Mouse (Mus musculus): Measurements from ENCODE around the gene B3gnt3. TPM values are rescaled to one million over a fixed set of nuclear protein-coding genes. Genes with fewer than 3 reads are reported as not detected.
A peak's percentile ranks its signal among the peaks of the same experiment; 100 is the strongest.
"Not testable (repeated sequence)": the region's sequence is repeated elsewhere in the genome, so short reads cannot be mapped to it uniquely, and the experiment has no call there.

B3gnt3 gene
- polyA plus RNA-seq (2015; fragmentation: Nextera tagmentation; extraction: Ambion mirVana): 10.4 and 12.2 TPM in 2 replicates

DNA sequence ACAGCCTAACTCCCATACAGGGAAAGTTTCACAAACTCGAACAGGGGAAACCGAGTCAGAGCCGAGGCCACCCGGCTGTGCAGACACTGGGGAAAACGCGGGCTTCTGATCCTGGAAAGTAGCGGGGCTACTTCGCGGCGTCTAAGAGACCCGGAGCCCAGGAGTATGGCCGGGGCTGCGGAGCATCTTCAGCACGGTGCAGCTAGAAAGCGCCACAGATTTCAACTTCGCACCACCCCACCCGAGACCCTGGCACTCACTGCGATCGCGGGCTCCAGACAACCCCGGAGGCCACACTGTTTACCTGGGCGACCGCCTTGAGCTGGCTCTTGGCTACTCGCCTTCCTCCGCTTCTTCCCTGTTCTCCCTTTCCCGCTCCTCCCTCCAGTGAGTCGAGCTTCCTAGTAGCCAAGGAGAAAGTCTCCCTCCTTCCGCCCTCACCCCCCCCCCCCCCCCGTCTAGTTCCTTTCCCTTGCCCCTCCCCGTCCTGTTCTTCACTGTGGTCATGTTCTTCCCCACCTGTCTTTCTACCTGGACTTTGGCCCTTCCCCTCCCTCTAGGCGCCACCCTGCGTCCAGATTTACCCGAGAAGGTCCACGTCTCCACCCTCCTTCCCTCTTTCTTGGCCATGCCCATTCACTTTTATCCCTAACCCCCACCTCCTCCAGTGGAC is at the start of gene B3gnt3:
TSS of gene B3gnt3 (minus strand) at position 376 of the 673 bp plus-strand sequence.
- peak; percentile 57 for ATAC-seq (ENCODE audit: insufficient read depth, low FRiP score, low read depth)
- no peaks in the 10 kb centered on the region for H3K36me3 ChIP-seq
- H3K4me1 ChIP-seq: peaks cover 23% of the 10 kb centered on the region; the same call in 1 of the 2 replicates
- peaks cover 23% of the 10 kb centered on the region for H3K27me3 ChIP-seq (replicated peaks)
- H3K9ac ChIP-seq: 0 out of 2 replicates have a peak within 1 kb of the TSS, but pooled peaks have one; percentile 10
- no peaks in the 10 kb centered on the region for H3K9me3 ChIP-seq
- H3K4me3 ChIP-seq (replicated peaks): peak within 1 kb of the TSS; percentile 36
- 12% methylated on average over 33 of the region's 34 CpGs for WGBS
- peak within 1 kb of the TSS; percentile 72; the same call in 1 of the 2 replicates for H3K27ac ChIP-seq
- peak within 1 kb of the TSS; percentile 58 for H3K4me2 ChIP-seq

DNA sequence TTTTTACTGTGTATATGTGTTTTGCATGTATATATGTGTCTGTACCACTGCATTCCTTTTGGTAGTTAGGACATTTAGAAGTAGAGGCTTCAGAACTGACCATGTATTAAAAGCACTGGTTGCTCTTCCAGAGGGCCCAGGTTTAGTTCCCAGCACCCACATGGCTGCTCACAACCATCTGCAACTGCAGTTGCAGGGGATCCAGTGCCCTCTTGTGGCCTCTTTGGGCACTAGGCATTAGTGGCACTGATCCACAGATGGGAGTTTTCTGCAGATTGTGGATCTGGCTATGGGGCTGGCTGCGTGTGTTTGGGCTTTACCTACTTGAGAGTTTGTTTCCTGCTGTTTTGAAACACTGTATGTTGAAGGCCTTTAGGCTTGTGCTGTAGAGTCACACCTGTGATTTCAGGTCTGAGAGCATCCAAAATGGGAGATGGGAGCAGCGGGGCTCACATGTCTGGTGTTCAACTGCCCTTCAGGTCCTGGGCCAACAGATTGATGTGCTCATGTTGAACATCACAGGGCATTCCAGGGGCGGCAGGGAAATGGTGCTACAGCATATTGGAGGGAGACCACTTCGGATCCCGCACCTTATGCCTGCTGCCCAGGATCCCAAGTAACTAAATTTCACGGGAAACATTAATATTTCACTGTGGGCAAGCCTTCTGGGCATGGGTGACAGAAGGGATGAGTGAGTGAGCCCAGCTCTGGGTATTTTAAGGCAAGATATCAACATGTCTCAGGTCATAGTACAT is 47.9 kb upstream of the B3gnt3 start:
- not testable (repeated sequence) for H3K27me3 ChIP-seq (replicated peaks); H3K4me2 ChIP-seq; ATAC-seq (ENCODE audit: insufficient read depth, low FRiP score, low read depth); H3K27ac ChIP-seq; H3K4me3 ChIP-seq (replicated peaks); H3K9ac ChIP-seq; H3K4me1 ChIP-seq; H3K9me3 ChIP-seq; H3K36me3 ChIP-seq
- 80% methylated on average over 6 of the region's 6 CpGs for WGBS

DNA sequence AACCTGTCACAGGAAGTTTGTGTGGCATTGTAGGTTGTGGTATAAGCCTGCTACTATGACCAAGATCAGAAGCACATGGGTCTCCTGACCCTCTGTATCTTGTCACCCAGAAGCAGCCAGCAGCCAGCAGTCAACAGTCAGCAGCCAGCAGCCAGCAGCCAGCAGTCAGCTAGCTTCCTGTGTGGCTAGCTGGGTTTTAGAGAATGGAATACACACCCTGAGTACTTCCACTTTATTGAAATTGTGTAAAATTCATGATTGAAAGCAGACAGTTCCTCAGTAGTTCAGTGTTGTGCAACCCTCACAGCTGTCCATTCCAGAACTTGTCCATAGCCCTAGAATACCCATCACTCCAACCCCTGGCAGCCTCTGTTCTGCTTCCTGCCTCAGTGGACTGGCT is 45.5 kb upstream of the B3gnt3 start:
- H3K27ac ChIP-seq; H3K27me3 ChIP-seq (replicated peaks); ATAC-seq (ENCODE audit: insufficient read depth, low FRiP score, low read depth); H3K4me3 ChIP-seq (replicated peaks); H3K36me3 ChIP-seq; H3K4me1 ChIP-seq; H3K4me2 ChIP-seq; H3K9ac ChIP-seq; H3K9me3 ChIP-seq: not testable (repeated sequence)

DNA sequence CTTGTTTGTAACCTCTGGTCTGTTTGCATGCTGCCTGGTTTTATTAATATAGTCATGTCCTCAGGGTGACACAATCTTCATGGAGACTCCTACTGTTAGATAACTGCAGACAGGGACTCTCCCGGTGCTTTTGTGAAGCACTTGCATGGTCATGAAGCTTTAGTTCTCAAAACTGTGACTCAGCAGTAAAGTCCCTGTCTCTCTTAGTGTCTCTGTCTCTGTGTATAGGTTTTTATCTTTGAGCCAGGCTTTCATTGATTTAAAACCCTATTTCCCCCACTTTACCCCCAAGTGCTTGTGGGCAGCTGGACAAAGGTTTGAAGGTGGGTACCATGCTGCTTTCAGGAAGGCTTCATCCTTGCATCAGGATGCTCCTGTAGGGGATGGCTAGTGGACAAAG is 43.7 kb upstream of the B3gnt3 start:
- Histone ChIP-seq H3K36me3 (no peaks in the 10 kb centered on the region), H3K9ac (no peak overlapping the region), H3K27ac (no peak overlapping the region), H3K4me2 (no peak overlapping the region), H3K27me3 (replicated peaks) (no peaks in the 10 kb centered on the region), H3K4me3 (replicated peaks) (no peak overlapping the region), H3K4me1 (peaks cover 8% of the 10 kb centered on the region; the same call in 1 of the 2 replicates), H3K9me3 (no peaks in the 10 kb centered on the region)
- no peak for ATAC-seq (ENCODE audit: insufficient read depth, low FRiP score, low read depth)
- WGBS: 68% methylated on average over 1 of the region's 1 CpGs

DNA sequence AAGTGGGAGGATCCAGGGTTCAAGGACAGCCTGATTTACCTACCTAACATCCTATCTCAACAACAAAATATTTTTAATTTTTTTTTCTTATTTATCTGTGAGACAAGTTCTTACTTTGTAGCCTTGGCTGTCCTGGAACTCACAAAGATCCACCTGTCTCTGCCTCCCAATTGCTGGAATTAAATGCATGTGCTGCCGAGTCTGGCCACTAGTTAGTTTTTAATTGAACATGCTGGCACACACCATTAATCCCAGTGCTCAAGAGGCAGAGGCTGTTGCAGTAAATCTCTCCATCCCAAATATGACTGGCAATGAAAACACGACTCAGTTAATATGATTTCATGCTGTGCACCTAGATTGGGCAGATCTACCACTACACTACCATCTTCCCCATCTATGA is 41.2 kb upstream of the B3gnt3 start:
- no peak overlapping the region for H3K27ac ChIP-seq
- no peak overlapping the region for H3K4me2 ChIP-seq
- no peaks in the 10 kb centered on the region for H3K9me3 ChIP-seq
- no peak overlapping the region for H3K9ac ChIP-seq
- no peaks in the 10 kb centered on the region for H3K27me3 ChIP-seq (replicated peaks)
- no peaks in the 10 kb centered on the region for H3K36me3 ChIP-seq
- ATAC-seq (ENCODE audit: insufficient read depth, low FRiP score, low read depth): no peak
- peaks cover 8% of the 10 kb centered on the region; the same call in 1 of the 2 replicates for H3K4me1 ChIP-seq
- H3K4me3 ChIP-seq (replicated peaks): no peak overlapping the region
- 64% methylated on average over 2 of the region's 2 CpGs for WGBS

DNA sequence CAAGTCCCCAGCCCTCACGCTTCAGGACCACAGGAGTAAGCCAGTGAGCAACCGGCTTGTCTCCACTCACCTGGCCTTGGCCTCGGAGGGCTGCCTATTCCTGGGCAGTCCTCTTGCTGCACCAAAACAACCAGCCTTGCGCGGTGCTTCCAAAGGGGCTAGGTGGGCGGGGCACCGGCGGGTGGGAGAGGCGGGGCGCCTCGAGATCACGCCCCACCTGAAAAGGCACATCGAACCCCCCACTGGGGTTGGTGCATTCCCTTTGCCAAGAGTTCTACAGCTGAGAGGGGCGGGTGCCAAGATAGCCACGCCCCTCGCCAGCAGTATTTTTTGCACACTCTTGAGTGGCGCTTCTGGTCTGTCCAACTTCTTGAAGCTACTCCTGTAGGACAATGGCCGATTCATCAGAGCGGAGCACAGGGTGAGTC is 40.1 kb upstream of the B3gnt3 start:
- peak overlapping the region; percentile 13; the same call in 1 of the 2 replicates for H3K4me3 ChIP-seq (replicated peaks)
- peak; percentile 59; the same call in 1 of the 2 replicates for ATAC-seq (ENCODE audit: insufficient read depth, low FRiP score, low read depth)

DNA sequence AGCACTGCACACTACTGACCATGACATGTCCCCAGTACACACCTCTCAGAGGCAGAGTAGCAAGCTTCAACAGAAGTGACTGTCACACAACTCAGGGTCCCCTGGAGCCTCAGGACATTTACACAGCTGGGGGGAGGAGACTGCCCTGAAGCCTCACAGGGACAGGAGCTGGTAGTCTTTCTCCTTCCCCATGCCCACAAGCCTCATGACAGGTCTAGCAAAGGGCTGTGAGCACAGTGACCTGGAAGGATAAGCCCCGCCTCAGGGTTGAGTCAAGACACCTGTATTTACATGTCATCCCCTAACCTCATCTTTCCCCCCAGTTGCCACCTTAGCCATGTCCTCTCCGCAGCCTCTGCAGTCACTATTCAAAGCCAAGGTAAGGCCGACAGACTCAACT is 39.6 kb upstream of the B3gnt3 start:
- WGBS: 33% methylated on average over 3 of the region's 3 CpGs
- Histone ChIP-seq H3K27ac (no peak overlapping the region), H3K4me2 (peak overlapping the region; percentile 55), H3K9me3 (no peaks in the 10 kb centered on the region), H3K4me1 (peaks cover 8% of the 10 kb centered on the region; the same call in 1 of the 2 replicates), H3K9ac (no peak overlapping the region), H3K27me3 (replicated peaks) (no peaks in the 10 kb centered on the region), H3K4me3 (replicated peaks) (peak overlapping the region; percentile 13; the same call in 1 of the 2 replicates), H3K36me3 (no peaks in the 10 kb centered on the region)
- 0 out of 2 replicates have a peak, but pooled peaks have one; percentile 15 for ATAC-seq (ENCODE audit: insufficient read depth, low FRiP score, low read depth)

More for the DNA sequence above, 40.1 kb upstream of the B3gnt3 start:
- Histone ChIP-seq H3K4me1 (peaks cover 8% of the 10 kb centered on the region; the same call in 1 of the 2 replicates), H3K27ac (no peak overlapping the region), H3K4me2 (peak overlapping the region; percentile 55), H3K9me3 (no peaks in the 10 kb centered on the region), H3K27me3 (replicated peaks) (no peaks in the 10 kb centered on the region), H3K36me3 (no peaks in the 10 kb centered on the region), H3K9ac (no peak overlapping the region)
- 7% methylated on average over 19 of the region's 19 CpGs for WGBS

DNA sequence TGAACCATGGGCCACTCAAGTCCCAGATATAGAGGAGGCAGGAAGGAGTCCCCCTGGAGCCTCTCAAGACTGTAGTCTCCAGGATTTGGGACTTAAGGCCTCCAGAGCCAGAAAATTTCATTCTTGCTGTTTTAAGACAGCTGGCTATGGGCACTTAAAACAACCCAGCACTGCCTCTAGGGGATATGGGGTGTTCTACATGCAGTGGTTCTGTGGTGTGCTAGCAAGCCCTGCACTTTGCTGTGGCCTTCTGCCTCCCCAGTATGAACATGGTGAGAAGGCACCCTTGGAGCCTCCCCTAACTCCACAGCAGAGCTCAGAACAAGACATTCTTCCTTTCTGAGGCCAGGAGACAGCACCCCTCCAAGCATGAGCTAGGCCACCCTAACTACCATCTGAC is 36.7 kb upstream of the B3gnt3 start:
- not testable (repeated sequence) for H3K9me3 ChIP-seq; H3K27ac ChIP-seq; H3K4me3 ChIP-seq (replicated peaks); H3K4me1 ChIP-seq; ATAC-seq (ENCODE audit: insufficient read depth, low FRiP score, low read depth); H3K9ac ChIP-seq; H3K4me2 ChIP-seq; H3K36me3 ChIP-seq; H3K27me3 ChIP-seq (replicated peaks)

DNA sequence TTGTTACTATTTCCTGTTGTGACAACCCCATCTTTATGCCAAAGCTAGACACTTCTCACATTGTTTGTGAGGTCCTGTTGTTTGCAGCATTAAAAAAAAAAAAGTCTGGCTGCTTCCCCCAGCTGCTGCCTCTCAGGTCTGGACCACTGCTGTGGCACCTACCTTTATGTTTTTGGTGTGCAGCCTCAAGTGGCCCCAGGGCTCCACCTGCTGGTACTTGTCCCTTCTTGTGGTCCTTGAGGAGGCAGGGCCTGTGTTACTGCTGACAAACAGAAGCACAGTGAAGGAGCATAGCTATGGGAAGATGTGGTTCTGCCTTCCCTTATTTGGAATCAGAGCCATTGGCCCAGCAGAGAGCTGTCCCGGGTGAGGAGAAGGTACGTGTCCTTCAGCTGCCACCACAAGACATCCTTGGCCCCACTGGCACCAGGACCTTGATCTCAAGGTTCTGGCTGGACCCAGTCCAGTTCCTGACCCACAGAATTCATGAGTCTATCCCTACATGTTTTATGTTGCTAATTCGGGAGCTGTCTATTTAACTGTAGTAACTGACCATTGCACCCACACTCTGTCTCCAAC is 30.2 kb upstream of the B3gnt3 start:
- no peaks in the 10 kb centered on the region for H3K9me3 ChIP-seq
- H3K9ac ChIP-seq: no peak overlapping the region
- no peak overlapping the region for H3K27ac ChIP-seq
- peaks cover 5% of the 10 kb centered on the region; the same call in 1 of the 2 replicates for H3K4me1 ChIP-seq
- no peak overlapping the region for H3K4me3 ChIP-seq (replicated peaks)
- H3K4me2 ChIP-seq: no peak overlapping the region
- no peaks in the 10 kb centered on the region for H3K36me3 ChIP-seq
- 64% methylated on average over 3 of the region's 3 CpGs for WGBS
- no peak for ATAC-seq (ENCODE audit: insufficient read depth, low FRiP score, low read depth)
- no peaks in the 10 kb centered on the region for H3K27me3 ChIP-seq (replicated peaks)

DNA sequence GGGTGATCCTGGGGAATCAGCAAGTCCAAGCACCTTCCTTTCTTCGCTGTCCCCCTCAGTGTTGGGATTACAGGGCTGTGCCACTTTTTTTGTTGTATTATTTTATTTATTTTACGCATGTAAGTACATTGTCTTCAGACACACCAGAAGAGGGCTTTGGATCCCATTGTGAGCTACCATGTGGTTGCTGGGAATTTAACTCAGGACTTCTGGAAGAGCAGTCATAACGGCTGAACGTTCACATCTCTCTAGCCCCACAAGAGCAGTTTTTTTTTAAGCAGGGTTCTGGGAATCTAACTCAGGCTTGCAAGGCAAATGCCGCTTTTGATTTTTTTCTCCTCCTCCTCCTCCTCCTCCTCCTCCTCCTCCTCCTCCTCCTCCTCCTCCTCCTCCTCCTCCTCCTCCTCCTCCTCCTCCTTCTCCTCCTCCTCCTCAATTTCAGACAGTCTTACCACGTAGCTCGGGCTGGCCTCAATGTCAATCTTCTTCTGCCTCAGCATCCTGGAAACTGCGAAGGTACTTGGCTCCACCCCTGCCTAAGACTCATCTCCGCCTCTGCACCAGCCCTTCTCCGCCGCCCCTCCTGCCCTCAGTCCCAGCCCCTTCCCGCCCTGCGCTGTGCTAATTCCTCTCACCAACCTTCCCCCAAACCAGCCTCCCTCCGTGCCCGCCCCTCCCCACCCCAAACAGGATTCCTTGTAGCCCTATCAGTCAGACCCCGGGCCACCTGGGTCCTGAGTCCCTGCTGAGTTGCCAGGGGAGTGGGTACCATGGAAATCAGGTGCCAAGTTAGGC is 27.4 kb upstream of the B3gnt3 start:
- H3K4me1 ChIP-seq: peaks cover 10% of the 10 kb centered on the region
- no peaks in the 10 kb centered on the region for H3K9me3 ChIP-seq
- no peaks in the 10 kb centered on the region for H3K36me3 ChIP-seq
- no peak overlapping the region for H3K27ac ChIP-seq
- no peak for ATAC-seq (ENCODE audit: insufficient read depth, low FRiP score, low read depth)
- H3K27me3 ChIP-seq (replicated peaks): no peaks in the 10 kb centered on the region
- no peak overlapping the region for H3K9ac ChIP-seq
- peak overlapping the region; percentile 64 for H3K4me2 ChIP-seq
- WGBS: 3% methylated on average over 16 of the region's 16 CpGs
- H3K4me3 ChIP-seq (replicated peaks): peak overlapping the region; percentile 34; the same call in 1 of the 2 replicates

DNA sequence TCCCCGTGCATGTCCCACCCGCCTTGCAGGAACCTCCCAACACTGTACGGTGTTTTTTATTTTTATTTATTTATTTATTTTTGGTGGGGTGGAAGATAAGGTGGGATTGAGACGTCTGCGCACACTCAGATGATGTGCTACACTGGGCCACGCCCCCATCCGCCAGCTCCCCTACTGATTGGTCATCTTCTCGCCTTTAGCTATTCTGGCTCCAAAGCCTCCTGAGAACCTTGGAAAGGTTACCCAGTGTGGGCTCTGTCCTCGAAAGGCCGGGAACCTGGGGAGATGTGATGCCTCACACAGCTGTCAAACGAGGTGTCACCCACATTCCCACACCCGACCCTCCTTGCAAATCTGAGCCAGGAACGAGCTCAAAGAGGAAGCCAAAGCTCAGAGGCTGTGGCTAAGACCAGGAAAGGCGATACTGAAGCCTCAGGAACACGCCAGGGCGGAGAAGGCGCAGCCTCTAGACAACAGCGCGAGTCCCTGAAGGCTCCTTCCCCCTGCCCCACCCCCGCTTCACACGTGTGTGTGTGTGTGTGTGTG is 26.7 kb upstream of the B3gnt3 start:
- whole genome bisulfite sequencing: 5% methylated on average over 20 of the region's 21 CpGs
- Histone ChIP-seq H3K9ac (no peak overlapping the region), H3K9me3 (no peaks in the 10 kb centered on the region), H3K27ac (peak overlapping the region; percentile 51; the same call in 1 of the 2 replicates), H3K4me1 (peaks cover 10% of the 10 kb centered on the region), H3K4me2 (peak overlapping the region; percentile 64), H3K27me3 (replicated peaks) (no peaks in the 10 kb centered on the region), H3K4me3 (replicated peaks) (peak overlapping the region; percentile 34), H3K36me3 (no peaks in the 10 kb centered on the region)
- ATAC-seq (ENCODE audit: insufficient read depth, low FRiP score, low read depth): peak; percentile 40; the same call in 1 of the 2 replicates

All from stomach, embryonic 15.5 days (tissue).